Mouse (Mus musculus) spleen, adult 12 weeks (tissue): Measurements from ENCODE around the gene Slc9b1.

ENCODE experiments used
- DNase-seq: peaks from one replicate; pipeline ENCODE4 v3.0.0; 2022; ENCODE audit warnings: low spot score

The Slc9b1 gene

GRCm38 (mm10) chr3:135393186-135393585, 45.4 kb downstream of the Slc9b1 start:
- DNase-seq, result no peak

GRCm38 (mm10) chr3:135395085-135395484, 47.3 kb downstream of the Slc9b1 start:
- DNase-seq, result no peak

GRCm38 (mm10) chr3:135396081-135396480, 48.3 kb downstream of the Slc9b1 start:
- DNase-seq, result no peak

- no peak for DNase-seq
These were observed 49.3 kb downstream of the Slc9b1 start for GRCm38 (mm10) chr3:135397112-135397511.

GRCm38 (mm10) chr3:135402201-135402658, 54.4 kb downstream of the Slc9b1 start:
- peak; percentile 75 for DNase-seq

GRCm38 (mm10) chr3:135403211-135403610, 55.4 kb downstream of the Slc9b1 start:
- DNase-seq, result no peak

GRCm38 (mm10) chr3:135403856-135404255, 56.0 kb downstream of the Slc9b1 start:
- no peak for DNase-seq

GRCm38 (mm10) chr3:135404599-135404998, 56.8 kb downstream of the Slc9b1 start:
- no peak for DNase-seq

- no peak for DNase-seq
These were observed 59.5 kb downstream of the Slc9b1 start for GRCm38 (mm10) chr3:135407351-135407750.

- no peak for DNase-seq
These were observed 61.4 kb downstream of the Slc9b1 start for GRCm38 (mm10) chr3:135409219-135409618.

- DNase-seq, result no peak
These were observed 63.2 kb downstream of the Slc9b1 start for GRCm38 (mm10) chr3:135411056-135411455.

GRCm38 (mm10) chr3:135411824-135412223, 64.0 kb downstream of the Slc9b1 start:
- DNase-seq, result no peak

- no peak for DNase-seq
These were observed 69.4 kb downstream of the Slc9b1 start for GRCm38 (mm10) chr3:135417245-135417644.

GRCm38 (mm10) chr3:135417799-135418198, 70.0 kb downstream of the Slc9b1 start:
- DNase-seq, result no peak

GRCm38 (mm10) chr3:135420542-135421309, 72.9 kb downstream of the Slc9b1 start:
- DNase-seq, result no peak

GRCm38 (mm10) chr3:135421310-135421594, 73.4 kb downstream of the Slc9b1 start:
- no peak for DNase-seq

GRCm38 (mm10) chr3:135422232-135422855, 74.5 kb downstream of the Slc9b1 start:
- DNase-seq, result no peak

- DNase-seq, result peak; percentile 87
These were observed 75.2 kb downstream of the Slc9b1 start for GRCm38 (mm10) chr3:135422856-135423607.

GRCm38 (mm10) chr3:135423608-135424212, 75.9 kb downstream of the Slc9b1 start, which contains the start of gene Cisd2:
Gene Cisd2 (minus strand): TSS chr3:135423925.
- DNase-seq, result no peak

- no peak for DNase-seq
These were observed 89.2 kb downstream of the Slc9b1 start for GRCm38 (mm10) chr3:135436901-135437616.

- peak; percentile 98 for DNase-seq
These were observed 90.1 kb downstream of the Slc9b1 start, which contains the start of gene Ube2d3 for GRCm38 (mm10) chr3:135437758-135438495. Gene Ube2d3 (plus strand): TSS chr3:135438149.
